Mouse (Mus musculus): Measurements from ENCODE around the gene Tsga10ip. TPM values are rescaled to one million over a fixed set of nuclear protein-coding genes. Genes with fewer than 3 reads are reported as not detected.
"Not testable (repeated sequence)": the region's sequence is repeated elsewhere in the genome, so short reads cannot be mapped to it uniquely, and the experiment has no call there.

Tsga10ip gene
- polyA plus RNA-seq, 1 experiment, result 2.0 TPM

DNA sequence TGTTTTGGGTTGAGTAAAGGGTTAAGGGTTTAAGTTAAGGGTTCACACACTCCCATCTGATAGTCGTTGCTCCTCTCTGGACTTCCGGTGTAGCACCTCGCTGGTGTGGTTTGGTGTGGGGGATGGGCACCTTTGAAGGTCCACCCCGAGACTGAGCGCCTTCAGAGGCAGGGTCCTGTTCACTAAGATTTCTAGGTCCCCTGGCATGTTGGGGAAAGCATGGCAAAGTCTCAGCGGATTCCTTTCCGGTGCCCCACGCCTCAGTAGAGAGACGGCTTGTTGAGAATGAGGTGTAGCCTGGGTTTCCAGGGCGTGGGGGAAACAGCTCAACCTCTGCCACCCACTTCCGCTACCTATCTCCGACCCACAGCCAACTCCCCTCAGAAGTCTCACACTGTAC lies 12.7 kb downstream of the Tsga10ip start:
- DNase-seq (ENCODE audit: low read depth), result no peak

DNA sequence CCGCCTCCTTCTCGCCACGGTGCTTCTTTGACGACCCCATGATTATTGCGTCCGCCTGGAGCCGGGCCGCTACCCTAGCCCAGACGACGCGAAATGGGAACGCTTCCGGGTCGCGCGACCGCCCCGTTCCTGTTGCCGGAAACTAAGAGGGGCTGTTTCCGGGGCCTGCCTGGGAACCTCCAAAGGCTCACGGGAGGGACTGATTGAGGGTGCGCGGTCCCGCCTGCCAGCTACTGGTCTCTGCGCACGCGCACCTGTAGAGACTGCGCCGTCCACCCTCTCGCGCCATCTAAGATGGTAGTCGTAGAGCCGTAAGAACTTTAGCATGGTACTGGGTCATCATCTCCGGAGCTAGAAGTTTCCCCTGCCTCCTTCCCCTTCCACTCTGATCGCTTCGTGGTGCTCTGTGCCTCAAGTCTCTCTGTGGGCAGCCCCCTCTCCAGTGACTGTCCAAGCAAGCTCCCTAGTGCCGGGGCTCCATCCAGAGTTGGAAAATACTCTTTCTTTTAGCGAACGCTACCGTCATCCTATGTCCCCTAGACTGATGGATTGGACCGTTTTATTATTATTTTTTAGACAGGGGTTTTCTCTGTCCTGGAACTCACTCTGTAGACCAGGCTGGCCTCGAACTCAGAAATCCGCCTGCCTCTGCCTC lies 13.6 kb downstream of the Tsga10ip start, which contains the start of gene Sart1:
Gene Sart1 (minus strand): TSS at position 116 of the 655 bp plus-strand sequence.
- no peak for DNase-seq (ENCODE audit: low read depth)

- DNase-seq (ENCODE audit: low read depth), result no peak
Observed at GRCm38 (mm10) chr19:5388011-5388441, 14.3 kb downstream of the Tsga10ip start.

DNA sequence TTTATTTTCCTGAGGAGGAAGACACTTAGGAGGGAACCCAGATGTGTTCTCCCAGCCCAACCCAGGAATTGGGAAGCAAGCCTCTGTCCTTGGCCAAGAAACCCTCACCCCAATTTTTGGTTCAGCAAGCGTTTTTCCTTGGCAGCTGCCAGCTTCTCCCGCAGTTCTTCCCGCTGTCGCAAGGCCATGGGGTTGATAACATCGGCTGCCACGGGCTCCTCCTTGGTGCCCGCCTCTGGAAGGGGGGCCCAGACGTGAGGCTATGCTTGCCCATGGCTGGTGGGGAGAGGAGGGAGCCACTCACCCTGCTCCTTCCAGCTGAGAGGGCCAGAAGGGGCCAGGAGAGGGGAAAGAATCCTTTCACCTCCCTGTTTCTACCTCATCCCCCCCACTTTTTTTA lies 17.6 kb downstream of the Tsga10ip start:
- no peak for DNase-seq (ENCODE audit: low read depth)

- DNase-seq (ENCODE audit: low read depth), result no peak
Observed at GRCm38 (mm10) chr19:5383326-5383725, 19.0 kb downstream of the Tsga10ip start.

- no peak for DNase-seq (ENCODE audit: low read depth)
Observed at GRCm38 (mm10) chr19:5377446-5377845, 24.9 kb downstream of the Tsga10ip start.

GRCm38 (mm10) chr19:5374748-5375147 lies 27.6 kb downstream of the Tsga10ip start:
- DNase-seq (ENCODE audit: low read depth), result no peak

DNA sequence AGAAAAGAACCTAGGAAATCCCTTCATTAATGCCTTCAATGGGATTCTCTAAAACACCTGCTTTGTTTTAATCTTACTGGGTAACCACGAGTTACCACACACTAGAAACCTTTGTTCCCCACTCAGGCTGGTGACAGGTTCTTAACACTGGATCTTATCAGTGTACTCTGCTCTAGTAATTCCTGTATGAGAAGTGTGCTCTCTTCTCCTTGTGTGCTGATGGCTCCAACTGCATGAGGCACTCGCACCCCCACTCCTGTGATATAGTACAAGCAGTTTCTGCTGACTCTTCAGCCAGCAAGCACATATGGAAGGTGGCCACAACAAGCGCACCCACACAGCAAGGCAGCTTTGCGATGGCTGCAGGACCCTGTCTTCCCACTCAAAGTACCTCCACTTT lies 28.1 kb downstream of the Tsga10ip start:
- no peak for DNase-seq (ENCODE audit: low read depth)

- DNase-seq (ENCODE audit: low read depth), result no peak
Observed at GRCm38 (mm10) chr19:5372724-5373123, 29.6 kb downstream of the Tsga10ip start.

DNA sequence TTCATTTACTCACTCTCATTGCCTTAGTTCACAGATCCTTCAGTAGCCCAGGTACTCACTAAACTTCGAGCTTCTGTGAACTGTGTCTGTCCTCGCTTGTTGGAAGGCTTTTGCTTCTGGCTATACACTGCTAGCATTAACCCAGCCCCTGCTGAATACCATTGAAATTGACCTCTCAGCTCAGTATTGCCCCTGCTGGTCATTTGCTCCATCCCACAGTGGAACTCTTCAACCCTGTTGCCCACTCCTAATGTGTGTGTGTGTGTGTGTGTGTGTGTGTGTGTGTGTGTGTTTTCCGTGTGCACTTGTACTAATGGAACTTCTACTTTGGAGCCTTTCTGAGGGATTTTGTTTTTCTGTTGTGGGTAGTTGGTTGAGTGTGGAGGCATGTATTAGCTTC lies 31.4 kb downstream of the Tsga10ip start:
- DNase-seq (ENCODE audit: low read depth), result no peak

GRCm38 (mm10) chr19:5367455-5367854 lies 34.9 kb downstream of the Tsga10ip start:
- no peak for DNase-seq (ENCODE audit: low read depth)

DNA sequence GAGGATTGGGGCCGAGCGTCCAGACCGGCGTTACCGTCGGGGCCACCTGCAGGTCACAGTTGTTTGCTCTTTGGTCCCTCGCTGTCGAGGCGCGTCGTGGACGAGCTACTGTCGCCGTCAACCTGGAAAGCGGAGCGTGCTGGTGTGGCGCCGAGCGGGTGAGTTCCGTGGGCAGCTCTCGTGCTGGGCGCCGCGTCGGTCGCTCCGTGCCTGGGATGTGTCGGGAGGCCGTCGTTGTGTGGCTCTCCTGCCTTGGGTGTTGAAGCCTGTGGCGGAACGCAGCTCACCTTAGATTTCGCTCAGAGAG lies 35.3 kb downstream of the Tsga10ip start, which contains the start of gene Banf1:
Gene Banf1 (minus strand): TSS at position 116 of the 307 bp plus-strand sequence.
- DNase-seq (ENCODE audit: low read depth), result no peak

- no peak for DNase-seq (ENCODE audit: low read depth)
Observed at GRCm38 (mm10) chr19:5366175-5367052, 35.9 kb downstream of the Tsga10ip start, which contains the start of gene Eif1ad. Gene Eif1ad (plus strand): TSS chr19:5366741.

DNA sequence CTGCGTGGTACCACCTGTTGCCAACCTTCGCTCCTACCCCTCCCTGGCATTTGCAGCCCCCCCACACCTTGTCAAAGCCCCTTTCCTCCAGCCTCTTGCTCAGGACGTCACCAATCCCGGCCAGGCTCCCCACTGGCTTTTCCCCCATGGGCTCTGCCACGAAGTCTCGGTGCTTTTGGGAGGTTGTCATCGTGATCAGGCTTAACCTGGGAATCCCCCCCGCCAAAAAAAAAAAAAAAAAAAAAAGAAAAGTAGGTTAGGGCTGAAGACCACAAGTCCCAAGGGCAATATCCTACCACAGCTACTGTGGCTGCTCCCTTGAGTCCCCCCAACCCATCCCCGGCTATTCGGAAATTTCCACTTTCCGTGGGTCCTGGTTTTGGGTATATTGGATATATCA lies 36.6 kb downstream of the Tsga10ip start:
- DNase-seq (ENCODE audit: low read depth), result no peak

DNA sequence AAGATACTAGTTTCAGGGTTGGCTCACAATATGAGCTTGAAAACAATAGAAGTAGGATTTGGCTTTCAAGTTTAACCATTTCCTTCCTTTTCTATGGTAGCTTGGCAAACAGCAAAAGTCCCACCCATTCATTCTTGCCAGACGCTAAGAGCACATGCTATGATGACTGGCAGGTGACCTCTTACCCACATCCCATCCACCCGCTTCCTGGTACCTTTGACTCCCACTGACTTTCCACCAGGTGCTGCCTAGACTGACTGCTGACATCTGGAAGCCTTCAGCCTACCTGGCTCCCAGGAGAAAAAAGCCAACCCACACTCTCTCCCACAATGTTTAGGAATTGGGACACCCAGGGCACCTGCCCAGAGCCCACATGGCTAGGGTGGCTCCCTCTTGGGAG lies 38.2 kb downstream of the Tsga10ip start:
- no peak for DNase-seq (ENCODE audit: low read depth)

DNA sequence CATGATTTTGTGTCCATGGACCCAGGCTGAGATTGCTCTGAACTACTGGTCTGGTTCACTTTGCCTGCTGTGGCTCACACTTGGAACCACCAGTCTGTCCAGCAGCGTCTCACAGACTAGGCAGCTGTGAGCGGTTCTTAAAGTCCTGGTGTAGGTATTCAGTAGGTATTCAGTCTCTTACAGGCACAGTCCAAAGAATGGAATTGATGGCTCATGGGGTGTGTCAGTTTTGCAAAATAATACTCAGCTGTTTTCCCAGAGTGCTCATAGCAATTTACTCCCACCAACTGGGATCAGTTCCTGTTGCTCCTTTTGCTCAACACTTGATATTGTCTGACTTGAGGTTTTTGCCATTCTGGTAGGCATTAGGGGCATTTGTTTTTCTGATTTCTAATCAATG lies 40.1 kb downstream of the Tsga10ip start:
- no peak for DNase-seq (ENCODE audit: low read depth)

DNA sequence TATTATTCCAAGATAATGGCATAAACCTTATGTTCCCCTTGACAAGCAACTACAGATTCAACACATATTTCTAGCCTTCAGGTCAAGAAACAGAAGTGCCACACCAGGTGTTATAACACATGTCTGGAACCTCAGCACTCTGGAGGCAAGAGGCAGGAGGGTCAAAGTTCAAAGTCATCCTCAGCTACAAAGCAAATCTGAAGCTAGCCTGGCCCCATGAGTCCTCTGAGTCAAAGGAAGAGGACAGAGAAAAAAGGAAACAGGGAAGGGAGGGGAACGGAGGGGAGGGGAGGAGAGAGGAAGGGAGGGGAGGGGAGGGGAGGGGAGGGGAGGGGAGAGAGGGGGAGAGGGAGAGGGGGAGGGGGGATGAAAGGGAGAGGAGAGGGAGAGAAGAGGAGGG lies 46.2 kb downstream of the Tsga10ip start:
- DNase-seq (ENCODE audit: low read depth), result no peak

- no peak for DNase-seq (ENCODE audit: low read depth)
Observed at GRCm38 (mm10) chr19:5353609-5354008, 48.7 kb downstream of the Tsga10ip start.

DNA sequence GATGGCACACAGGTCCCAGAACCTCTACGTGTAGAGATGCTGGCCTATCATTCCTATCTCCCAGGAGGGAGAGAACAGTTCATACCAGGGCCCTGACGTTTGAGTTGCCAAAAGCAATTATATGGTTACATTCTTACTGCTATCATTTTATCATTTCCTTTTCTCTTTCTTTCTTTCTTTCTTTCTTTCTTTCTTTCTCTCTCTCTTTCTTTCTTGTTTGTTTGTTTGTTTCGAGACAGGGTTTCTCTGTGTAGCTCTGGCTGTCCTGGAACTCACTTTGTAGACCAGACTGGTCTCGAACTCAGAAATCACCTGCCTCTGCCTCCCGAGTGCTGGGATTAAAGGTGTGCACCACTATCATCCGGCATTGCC lies 52.8 kb downstream of the Tsga10ip start, which contains the start of gene Cst6:
Gene Cst6 (minus strand): TSS at position 73 of the 372 bp plus-strand sequence.
- DNase-seq (ENCODE audit: low read depth), result not testable (repeated sequence)

- DNase-seq (ENCODE audit: low read depth), result no peak
Observed at GRCm38 (mm10) chr19:5348526-5349501, 53.5 kb downstream of the Tsga10ip start.

GRCm38 (mm10) chr19:5348064-5348463 lies 54.3 kb downstream of the Tsga10ip start:
- no peak for DNase-seq (ENCODE audit: low read depth)

All from gonadal fat pad, adult 2 months (tissue).